Mouse (Mus musculus) forebrain, embryonic 16.5 days (tissue): ENCODE measurements around the gene Otop1. TPM values are rescaled to one million over a fixed set of nuclear protein-coding genes. Genes with fewer than 3 reads are reported as not detected.
A peak's percentile ranks its signal among the peaks of the same experiment; 100 is the strongest.

Experiments used
- ATAC-seq: fragments of 200-750 bp; cut with Nextera tagmentation; 2 replicates; pipeline ENCODE4 v1.8.0; 2017; ENCODE audit warnings: mild to moderate bottlenecking, moderate library complexity
- H3K27ac ChIP-seq: fragments of 300-500 bp; sonication (generic); 2 replicates; pipeline ENCODE4 v1.5.1; 2014; ENCODE audit warnings: low read length, control low read depth
- H3K27me3 ChIP-seq: fragments of 300-500 bp; sonication (generic); replicated peaks from 2 replicates; pipeline ENCODE4 v1.6.1; 2014; ENCODE audit warnings: low read length; ENCODE audit not compliant: control insufficient read depth, insufficient read depth
- H3K36me3 ChIP-seq: fragments of 300-500 bp; sonication (generic); 2 replicates; pipeline ENCODE4 v1.6.1; 2014; ENCODE audit not compliant: control insufficient read depth, insufficient read depth
- H3K4me1 ChIP-seq: fragments of 300-500 bp; sonication (generic); replicated peaks from 2 replicates; pipeline ENCODE4 v1.6.1; 2014; ENCODE audit warnings: low read length; ENCODE audit not compliant: control insufficient read depth, insufficient read depth
- H3K4me2 ChIP-seq: fragments of 300-500 bp; sonication (generic); 2 replicates; pipeline ENCODE4 v1.6.1; 2014; ENCODE audit warnings: mild to moderate bottlenecking, low read length, control low read depth
- H3K4me3 ChIP-seq: fragments of 300-500 bp; sonication (generic); replicated peaks from 2 replicates; pipeline ENCODE4 v1.5.1; 2014; ENCODE audit warnings: mild to moderate bottlenecking, low read length, control low read depth
- H3K9ac ChIP-seq: fragments of 300-500 bp; sonication (generic); replicated peaks from 2 replicates; pipeline ENCODE4 v1.6.1; 2014; ENCODE audit warnings: low read depth, low read length, control low read depth
- H3K9me3 ChIP-seq: fragments of 300-500 bp; sonication (generic); 2 replicates; pipeline ENCODE4 v1.6.1; 2016; ENCODE audit warnings: low read length; ENCODE audit not compliant: control insufficient read depth
- WGBS: fragments of 180-500 bp; shearing (Covaris S2); extraction: QIAGEN DNeasy Blood & Tissue Kit; methylation state at CpG from one replicate; pipeline ENCODE4 v1.1.7; 2014; 5-methylcytosine and 5-hydroxymethylcytosine counted together
- polyA plus RNA-seq: library from polyadenylated mRNA; unstranded; fragments of >200 nt; fragmentation: Nextera tagmentation; extraction: Ambion mirVana; gene quantifications from 2 replicates; pipeline ENCODE4 v1.2.1, GENCODE M21; 2015

Otop1 gene
- polyA plus RNA-seq, 1 experiment from 2014 or later: not detected

GRCm38 (mm10) chr5:38258034-38258772, 17.6 kb upstream of the Otop1 start:
- ATAC-seq: no peak
- WGBS: 88% methylated on average over 8 of the region's 8 CpGs

GRCm38 (mm10) chr5:38258773-38259146, 17.0 kb upstream of the Otop1 start:
- Histone ChIP-seq H3K36me3 (peaks cover 10% of the 10 kb centered on the region), H3K9me3 (no peaks in the 10 kb centered on the region), H3K9ac (no peak overlapping the region), H3K27ac (no peak overlapping the region), H3K4me1 (peaks cover 5% of the 10 kb centered on the region), H3K4me2 (no peak overlapping the region), H3K27me3 (no peaks in the 10 kb centered on the region), H3K4me3 (no peak overlapping the region)
- 74% methylated on average over 5 of the region's 5 CpGs for WGBS
- ATAC-seq: no peak

More at GRCm38 (mm10) chr5:38258034-38258772, 17.6 kb upstream of the Otop1 start:
- peaks cover 6% of the 10 kb centered on the region for H3K36me3 ChIP-seq
- no peak overlapping the region for H3K9ac ChIP-seq
- H3K4me2 ChIP-seq: no peak overlapping the region
- H3K4me1 ChIP-seq: peaks cover 5% of the 10 kb centered on the region
- no peak overlapping the region for H3K4me3 ChIP-seq
- no peaks in the 10 kb centered on the region for H3K27me3 ChIP-seq
- no peaks in the 10 kb centered on the region for H3K9me3 ChIP-seq
- H3K27ac ChIP-seq: no peak overlapping the region

- H3K27me3 ChIP-seq: no peaks in the 10 kb centered on the region
- H3K27ac ChIP-seq: peak overlapping the region; percentile 74
- WGBS: 43% methylated on average over 9 of the region's 9 CpGs
- H3K9ac ChIP-seq: peak overlapping the region; percentile 89
- peak overlapping the region; percentile 96 for H3K4me2 ChIP-seq
- peak; percentile 8; the same call in 1 of the 2 replicates for ATAC-seq
- peak overlapping the region; percentile 96 for H3K4me3 ChIP-seq
- no peaks in the 10 kb centered on the region for H3K9me3 ChIP-seq
- peaks cover 16% of the 10 kb centered on the region for H3K36me3 ChIP-seq
- H3K4me1 ChIP-seq: peaks cover 5% of the 10 kb centered on the region
Measured at GRCm38 (mm10) chr5:38259455-38260106, 16.2 kb upstream of the Otop1 start.

- peak within 1 kb of the TSS; percentile 74 for H3K27ac ChIP-seq
- no peaks in the 10 kb centered on the region for H3K9me3 ChIP-seq
- peaks cover 5% of the 10 kb centered on the region for H3K4me1 ChIP-seq
- peak within 1 kb of the TSS; percentile 96 for H3K4me3 ChIP-seq
- peak within 1 kb of the TSS; percentile 96 for H3K4me2 ChIP-seq
- H3K27me3 ChIP-seq: no peaks in the 10 kb centered on the region
- H3K36me3 ChIP-seq: peaks cover 22% of the 10 kb centered on the region
- peak; percentile 81 for ATAC-seq
- under 1% methylated on average over 40 of the region's 40 CpGs for WGBS
- H3K9ac ChIP-seq: peak within 1 kb of the TSS; percentile 89
Measured at GRCm38 (mm10) chr5:38260107-38260682, 15.6 kb upstream of the Otop1 start, which contains the start of gene Tmem128. Gene Tmem128 (plus strand): TSS chr5:38260185.

GRCm38 (mm10) chr5:38270942-38271341, 4.8 kb upstream of the Otop1 start:
- no peaks in the 10 kb centered on the region for H3K4me1 ChIP-seq
- no peak overlapping the region for H3K9ac ChIP-seq
- peaks cover 16% of the 10 kb centered on the region for H3K36me3 ChIP-seq
- H3K9me3 ChIP-seq: no peaks in the 10 kb centered on the region
- H3K4me2 ChIP-seq: no peak overlapping the region
- H3K27me3 ChIP-seq: peaks cover 16% of the 10 kb centered on the region
- 95% methylated on average over 3 of the region's 3 CpGs for WGBS
- ATAC-seq: no peak
- H3K4me3 ChIP-seq: no peak overlapping the region
- H3K27ac ChIP-seq: no peak overlapping the region

- H3K9ac ChIP-seq: no peak overlapping the region
- H3K27ac ChIP-seq: no peak overlapping the region
- no peaks in the 10 kb centered on the region for H3K9me3 ChIP-seq
- ATAC-seq: no peak
- WGBS: 88% methylated on average over 4 of the region's 4 CpGs
- H3K4me2 ChIP-seq: no peak overlapping the region
- H3K4me3 ChIP-seq: no peak overlapping the region
- H3K4me1 ChIP-seq: peaks cover 17% of the 10 kb centered on the region
- H3K36me3 ChIP-seq: peaks cover 4% of the 10 kb centered on the region
- peaks cover 43% of the 10 kb centered on the region for H3K27me3 ChIP-seq
Measured at GRCm38 (mm10) chr5:38273831-38274230, 1.9 kb upstream of the Otop1 start.

- Histone ChIP-seq H3K27me3 (peaks cover 54% of the 10 kb centered on the region), H3K36me3 (no peaks in the 10 kb centered on the region), H3K4me1 (peaks cover 17% of the 10 kb centered on the region), H3K4me2 (peak overlapping the region; percentile 24), H3K9me3 (no peaks in the 10 kb centered on the region), H3K9ac (no peak overlapping the region), H3K27ac (no peak overlapping the region), H3K4me3 (peak overlapping the region; percentile 10; the same call in 1 of the 2 replicates)
- no peak for ATAC-seq
- WGBS: under 1% methylated on average over 19 of the region's 19 CpGs
Measured at GRCm38 (mm10) chr5:38276451-38276850, 679 bp downstream of the Otop1 start.

- H3K9me3 ChIP-seq: no peaks in the 10 kb centered on the region
- peak; percentile 51 for ATAC-seq
- no peak overlapping the region for H3K27ac ChIP-seq
- peaks cover 54% of the 10 kb centered on the region for H3K27me3 ChIP-seq
- peaks cover 17% of the 10 kb centered on the region for H3K4me1 ChIP-seq
- 2% methylated on average over 53 of the region's 65 CpGs for WGBS
- H3K4me2 ChIP-seq: peak overlapping the region; percentile 53
- H3K9ac ChIP-seq: 0 out of 2 replicates have a peak overlapping the region, but pooled peaks have one; percentile 23
- no peaks in the 10 kb centered on the region for H3K36me3 ChIP-seq
- peak overlapping the region; percentile 40 for H3K4me3 ChIP-seq
Measured at GRCm38 (mm10) chr5:38277098-38277866, 1.5 kb downstream of the Otop1 start.
